Mouse (Mus musculus): ENCODE data around the gene Dnaja2.

The Dnaja2 gene

GRCm38 (mm10) chr8:85555181-85556145, at the start of gene Dnaja2:
TSS of gene Dnaja2 (minus strand) at chr8:85555344.
- peak; percentile 93 for DNase-seq

DNA sequence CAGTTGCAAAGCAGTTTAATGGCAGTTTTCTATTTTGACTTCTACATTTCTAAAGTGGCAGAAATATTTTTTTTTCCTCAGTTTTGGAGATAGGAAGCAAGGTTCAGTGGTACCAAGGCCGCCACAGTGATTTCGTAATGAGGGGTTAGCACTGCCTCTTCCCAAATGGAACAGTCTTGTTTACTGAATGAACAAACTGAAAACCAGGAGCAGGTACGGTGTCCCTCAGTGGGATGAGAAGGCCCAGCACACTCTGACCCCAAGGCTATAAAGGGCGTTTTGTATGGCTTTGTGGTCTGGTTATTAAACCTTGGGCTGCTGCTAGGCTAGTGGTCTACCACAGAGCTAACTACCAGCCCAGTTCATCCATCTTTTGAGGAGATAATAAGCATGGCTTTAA, 49.1 kb upstream of the Dnaja2 start:
- DNase-seq, result no peak

GRCm38 (mm10) chr8:85603203-85603895, 48.2 kb upstream of the Dnaja2 start:
- peak; percentile 71 for DNase-seq

- DNase-seq, result no peak
Observed at GRCm38 (mm10) chr8:85602737-85603136, 47.6 kb upstream of the Dnaja2 start.

GRCm38 (mm10) chr8:85601741-85602140, 46.6 kb upstream of the Dnaja2 start:
- no peak for DNase-seq

DNA sequence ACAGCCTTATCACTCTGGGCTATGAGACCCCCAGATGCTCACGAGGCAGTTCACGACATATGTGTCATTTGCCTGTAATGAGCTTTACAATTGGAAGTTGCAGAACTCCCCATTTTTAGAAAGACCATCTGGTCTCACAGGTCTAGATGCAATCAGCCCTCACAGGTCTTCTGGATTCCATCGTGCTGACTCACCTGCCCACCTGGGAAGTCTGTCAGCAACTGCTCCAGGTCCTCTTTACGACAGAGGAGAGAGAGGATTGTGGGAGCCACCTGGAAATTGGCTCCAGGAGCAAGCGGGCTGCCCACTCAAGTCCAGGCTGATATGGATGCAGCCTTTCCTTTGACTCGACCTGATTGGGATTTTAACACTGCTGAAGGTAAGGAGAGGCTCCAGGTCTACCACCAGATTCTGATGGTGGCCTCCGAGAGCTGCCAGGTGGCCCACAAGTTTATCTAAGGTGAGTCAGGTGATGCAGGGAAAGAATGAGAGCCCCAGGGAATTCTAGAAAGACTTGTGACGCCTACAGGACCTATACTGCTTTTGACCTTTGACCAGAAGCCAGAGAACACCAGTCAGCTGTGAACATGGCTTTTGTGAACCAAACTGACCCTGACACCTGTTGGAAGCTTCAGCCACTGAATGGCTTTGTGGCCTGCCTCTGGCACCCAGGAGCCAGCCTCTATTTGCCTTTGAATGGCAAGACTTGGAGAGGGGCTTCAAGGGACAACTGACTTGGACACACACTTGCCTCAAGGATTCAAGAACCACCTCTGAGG, 42.5 kb upstream of the Dnaja2 start:
- no peak for DNase-seq

GRCm38 (mm10) chr8:85595391-85595790, 40.2 kb upstream of the Dnaja2 start:
- DNase-seq, result no peak

DNA sequence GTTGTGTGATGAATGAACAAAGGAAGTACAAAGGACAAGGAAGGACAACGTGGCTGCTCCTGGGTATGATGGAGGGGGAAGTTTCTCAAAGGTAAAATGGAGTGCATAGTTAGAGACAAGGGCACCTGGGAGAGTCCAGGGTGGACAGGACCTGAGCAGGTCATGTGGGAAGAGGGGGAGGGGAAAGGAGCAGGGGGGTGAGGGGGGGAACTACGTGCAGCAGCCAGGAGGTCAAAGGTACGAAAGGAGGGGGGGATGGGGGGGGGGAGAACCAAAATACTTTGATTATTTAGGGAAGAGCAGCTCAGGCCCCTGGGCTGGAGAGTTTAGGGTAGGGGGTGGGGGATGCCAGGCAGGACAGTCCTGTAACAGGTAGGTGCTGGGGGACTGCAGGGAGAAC, 39.8 kb upstream of the Dnaja2 start:
- DNase-seq, result no peak

GRCm38 (mm10) chr8:85593324-85593723, 38.2 kb upstream of the Dnaja2 start:
- no peak for DNase-seq

GRCm38 (mm10) chr8:85591532-85591931, 36.4 kb upstream of the Dnaja2 start:
- no peak for DNase-seq

- DNase-seq, result no peak
Observed at GRCm38 (mm10) chr8:85590258-85590657, 35.1 kb upstream of the Dnaja2 start.

GRCm38 (mm10) chr8:85588596-85588995, 33.5 kb upstream of the Dnaja2 start:
- no peak for DNase-seq

GRCm38 (mm10) chr8:85577666-85578065, 22.5 kb upstream of the Dnaja2 start:
- DNase-seq, result no peak

- no peak for DNase-seq
Observed at GRCm38 (mm10) chr8:85573972-85574496, 18.9 kb upstream of the Dnaja2 start.

DNA sequence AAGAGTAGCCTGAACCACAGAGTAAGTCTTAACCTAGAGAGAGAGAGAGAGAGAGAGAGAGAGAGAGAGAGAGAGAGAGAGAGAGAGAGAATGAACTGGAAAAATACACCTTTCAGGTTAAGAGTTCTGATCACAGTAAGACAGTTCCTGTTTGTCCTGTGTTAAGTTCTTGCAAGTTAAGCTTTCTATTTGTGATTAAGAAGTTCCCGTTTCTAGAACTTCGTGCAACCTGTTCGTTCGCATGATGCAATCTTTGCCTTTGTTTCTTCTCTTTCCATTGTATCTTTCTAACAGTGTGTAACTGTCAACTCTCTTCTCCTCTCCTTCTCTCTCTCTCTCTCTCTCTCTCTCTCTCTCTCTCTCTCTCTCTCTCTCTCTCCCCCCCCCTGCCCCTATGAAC, 15.3 kb upstream of the Dnaja2 start:
- no peak for DNase-seq

DNA sequence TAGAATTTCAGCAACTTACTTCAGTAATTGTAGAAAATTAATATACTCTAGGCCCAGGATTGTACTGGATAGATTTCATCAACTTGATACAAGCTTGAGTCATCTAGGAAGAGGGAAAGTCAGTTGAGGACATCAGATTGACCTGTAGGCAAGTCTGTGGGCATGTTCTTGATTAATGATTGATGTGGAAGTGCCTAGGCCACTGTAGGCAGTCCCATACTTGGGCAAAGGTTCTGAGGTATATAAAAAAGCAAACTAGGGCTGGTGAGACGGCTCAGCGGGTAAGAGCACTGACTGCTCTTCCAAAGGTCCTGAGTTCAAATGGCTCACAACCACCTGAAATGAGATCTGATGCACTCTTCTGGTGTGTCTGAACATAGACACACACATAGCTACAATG, 12.7 kb upstream of the Dnaja2 start:
- DNase-seq, result no peak

DNA sequence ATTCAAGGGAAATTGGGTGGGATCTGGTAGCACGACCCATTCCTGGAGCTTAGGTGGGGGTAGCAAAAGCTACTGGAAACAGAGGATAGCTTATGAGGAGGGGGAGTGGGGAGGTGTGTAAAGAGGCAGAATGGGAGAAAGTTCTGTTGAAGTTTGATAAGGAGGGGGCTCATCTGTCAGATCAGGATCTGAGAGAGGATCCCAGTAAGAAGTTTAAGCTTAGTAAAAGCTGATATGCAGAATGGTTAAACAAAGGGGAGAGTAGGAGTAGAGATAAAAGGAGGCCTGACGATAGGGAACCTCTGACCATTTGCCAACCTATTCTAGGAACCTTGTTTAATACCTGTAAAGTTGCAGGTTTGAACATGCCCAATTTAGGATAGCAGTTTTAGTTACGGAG, 10.0 kb upstream of the Dnaja2 start:
- no peak for DNase-seq

DNA sequence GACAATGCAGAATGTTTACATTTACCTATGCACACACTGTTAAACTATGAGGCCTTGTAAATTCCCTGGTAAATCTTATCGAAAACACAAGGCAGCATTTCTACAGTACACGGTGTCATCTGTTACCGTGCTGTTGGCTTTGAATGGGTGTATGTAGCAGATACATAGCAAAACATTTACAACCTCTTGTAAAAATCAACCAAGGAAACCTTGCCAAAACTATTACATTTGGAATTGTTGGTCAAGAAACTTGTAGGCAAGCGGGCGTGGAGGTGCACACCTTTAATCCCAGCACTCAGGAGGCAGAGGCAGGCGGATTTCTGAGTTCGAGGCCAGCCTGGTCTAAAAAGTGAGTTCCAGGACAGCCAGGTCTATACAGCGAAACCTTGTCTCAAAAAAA, 8.2 kb upstream of the Dnaja2 start:
- no peak for DNase-seq

- no peak for DNase-seq
Observed at GRCm38 (mm10) chr8:85559966-85560365, 4.8 kb upstream of the Dnaja2 start.

DNA sequence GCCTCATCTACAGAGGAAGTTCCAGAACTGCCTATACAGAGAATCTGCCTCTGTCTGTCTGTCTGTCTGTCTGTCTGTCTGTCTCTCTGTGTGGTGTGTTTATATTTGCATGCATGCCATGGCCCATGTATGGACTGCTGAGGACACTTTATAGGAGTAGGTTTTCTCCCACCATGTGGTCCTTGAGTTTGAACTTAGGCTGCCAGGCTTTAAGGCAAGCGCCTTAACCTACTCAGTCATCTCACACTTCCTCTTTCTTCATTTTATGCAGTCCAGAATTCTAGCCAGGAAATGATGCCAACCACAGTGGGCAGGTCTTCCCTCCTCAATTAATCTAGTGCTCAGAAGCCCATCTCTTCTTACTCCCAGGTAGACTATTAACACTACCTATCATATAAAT, 4.1 kb upstream of the Dnaja2 start:
- no peak for DNase-seq

DNA sequence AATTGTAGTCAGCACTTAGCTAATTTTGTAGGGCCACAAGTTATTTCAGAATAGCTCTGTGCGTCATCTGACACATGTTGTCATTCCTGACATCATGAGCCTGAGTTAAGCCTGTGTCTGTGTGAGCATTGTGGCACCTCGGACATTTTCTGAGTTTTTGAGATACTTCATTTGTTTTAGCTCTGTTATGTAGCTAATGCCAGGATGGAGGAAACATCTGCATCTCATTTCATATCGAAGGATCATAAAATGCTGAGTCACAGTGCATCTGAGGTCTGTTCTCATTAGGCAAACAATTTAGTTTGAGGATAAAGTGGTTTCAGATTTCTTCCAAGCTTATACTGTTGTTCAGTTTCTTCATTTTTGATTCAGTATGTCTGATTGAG, 2.5 kb upstream of the Dnaja2 start:
- DNase-seq, result no peak

DNA sequence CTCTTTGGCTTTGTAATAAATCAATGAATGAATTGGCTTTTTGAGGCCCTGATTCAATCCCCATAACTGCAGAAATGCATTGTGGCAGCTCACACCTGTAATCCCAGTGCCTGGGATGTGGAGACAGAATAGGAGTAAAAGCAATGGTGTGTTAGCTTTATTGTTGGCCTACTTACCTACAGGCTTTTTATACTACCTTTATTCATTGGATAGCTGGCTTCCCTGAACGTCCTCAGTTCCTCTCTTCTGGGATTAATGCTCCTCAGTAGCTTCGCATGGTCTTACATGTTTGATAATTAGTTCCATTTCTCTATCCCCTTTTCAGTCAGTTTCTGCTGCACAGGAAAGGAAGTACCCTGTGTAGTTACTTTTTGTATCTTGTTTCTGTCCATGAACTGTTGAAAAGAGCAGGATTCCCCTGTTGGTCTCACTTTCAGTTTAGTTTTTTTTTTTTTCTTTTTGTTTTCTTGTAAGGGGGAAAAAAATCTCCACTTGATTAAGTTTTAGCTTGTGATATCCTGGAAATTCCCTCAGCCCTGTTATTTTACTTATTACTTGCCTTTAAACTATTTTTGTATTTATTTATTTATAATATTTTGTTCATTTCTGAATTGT, 1.9 kb upstream of the Dnaja2 start:
- DNase-seq, result no peak

All from right cerebral cortex, postnatal 14 days (tissue).